Mouse (Mus musculus): ENCODE data around the gene Atp2a1. TPM values are rescaled to one million over a fixed set of nuclear protein-coding genes. Genes with fewer than 3 reads are reported as not detected.

The Atp2a1 gene
- polyA plus RNA-seq, 1 experiment from 2014 or later = 0.45 TPM

DNA sequence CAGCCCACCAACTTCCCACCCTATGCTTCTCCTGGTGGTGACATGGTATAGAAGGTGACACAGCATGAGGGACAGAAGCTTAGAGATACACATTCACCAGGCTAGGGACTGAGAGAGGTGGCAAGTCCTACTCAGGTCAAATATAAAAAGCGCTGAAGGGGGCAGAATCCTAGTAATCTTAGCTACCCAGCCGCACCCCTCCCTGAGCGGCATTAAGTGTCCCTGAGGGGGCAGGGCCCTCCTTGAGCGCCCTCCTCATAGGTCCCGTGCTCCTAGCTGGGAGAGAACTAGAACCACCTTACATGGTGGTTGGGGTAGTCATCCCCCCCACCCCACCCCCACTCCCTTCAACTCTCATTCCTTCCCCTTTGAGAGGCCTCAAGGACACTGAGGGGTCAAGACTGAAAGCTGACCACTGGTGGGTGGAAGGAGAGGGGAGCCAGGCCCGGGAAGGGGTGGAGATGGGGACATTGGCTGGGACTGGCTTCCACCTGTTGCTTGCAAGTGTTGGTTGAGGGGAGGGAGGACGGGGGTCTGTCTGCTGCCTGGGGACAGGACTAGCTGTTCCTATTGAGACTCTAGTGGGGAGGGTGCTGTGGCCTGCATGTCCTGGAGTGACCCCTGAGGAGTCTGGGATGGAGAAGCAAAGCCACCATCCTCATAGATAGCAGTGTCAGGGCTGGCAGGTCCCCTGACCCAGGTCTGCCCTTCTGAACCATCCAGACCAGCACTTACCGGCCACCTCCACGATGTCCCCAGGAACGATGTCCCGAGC, 3.9 kb downstream of the Atp2a1 start:
- 0 out of 2 replicates have a peak, but pooled peaks have one; percentile 18 for ATAC-seq (replicated peaks; ENCODE audit: low FRiP score, low read depth)

DNA sequence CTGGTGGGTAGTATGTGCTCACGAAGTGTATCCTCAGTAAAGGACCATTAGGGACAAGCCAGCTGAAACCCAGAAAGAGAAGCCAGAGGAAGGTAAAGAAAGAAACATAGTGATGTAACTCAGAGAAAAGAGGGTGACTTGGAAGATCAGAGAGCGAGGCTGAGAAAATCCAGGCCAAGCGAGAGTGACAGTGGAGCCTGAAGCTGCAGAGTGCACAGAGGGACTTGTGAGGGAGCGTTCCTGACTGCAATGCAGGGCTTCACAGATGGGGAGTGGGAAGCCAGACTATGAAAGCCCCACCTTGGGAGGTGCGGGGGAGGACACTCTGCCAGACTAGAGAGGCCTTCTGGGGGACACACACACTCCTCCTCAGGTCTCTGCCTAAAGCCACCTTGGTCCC, 4.7 kb downstream of the Atp2a1 start:
- no peak for TF ChIP-seq CTCF (IDR thresholded peaks at IDR 0.05; ENCODE audit: low read depth)
- Histone ChIP-seq H3K27me3 (ENCODE audit: insufficient read depth, low read length) (no peaks in the 10 kb centered on the region), H3K4me2 (ENCODE audit: low read length) (no peak overlapping the region), H3K36me3 (ENCODE audit: insufficient read depth, low read length) (no peaks in the 10 kb centered on the region), H3K9ac (ENCODE audit: low read depth, low read length) (no peak overlapping the region), H3K9me3 (replicated peaks; ENCODE audit: low read length) (no peaks in the 10 kb centered on the region), H3K27ac (no peak overlapping the region), H3K4me3 (replicated peaks; ENCODE audit: low read depth, low read length) (no peak overlapping the region), H3K4me1 (replicated peaks; ENCODE audit: insufficient read depth, low read length) (no peaks in the 10 kb centered on the region)
- ATAC-seq (replicated peaks; ENCODE audit: low FRiP score, low read depth) = peak; percentile 18; the same call in 1 of the 2 replicates
- no peak for DNase-seq (ENCODE audit: low spot score)
- WGBS = 64% methylated on average over 5 of the region's 5 CpGs

More for the DNA sequence above, 3.9 kb downstream of the Atp2a1 start:
- H3K9me3 ChIP-seq (replicated peaks; ENCODE audit: low read length) = no peaks in the 10 kb centered on the region
- H3K27me3 ChIP-seq (ENCODE audit: insufficient read depth, low read length) = no peaks in the 10 kb centered on the region
- DNase-seq (ENCODE audit: low spot score) = no peak
- H3K9ac ChIP-seq (ENCODE audit: low read depth, low read length) = no peak overlapping the region
- H3K4me2 ChIP-seq (ENCODE audit: low read length) = no peak overlapping the region
- 57% methylated on average over 11 of the region's 11 CpGs for WGBS
- H3K36me3 ChIP-seq (ENCODE audit: insufficient read depth, low read length) = no peaks in the 10 kb centered on the region
- TF ChIP-seq CTCF (IDR thresholded peaks at IDR 0.05; ENCODE audit: low read depth) = no peak
- no peak overlapping the region for H3K27ac ChIP-seq
- no peaks in the 10 kb centered on the region for H3K4me1 ChIP-seq (replicated peaks; ENCODE audit: insufficient read depth, low read length)
- H3K4me3 ChIP-seq (replicated peaks; ENCODE audit: low read depth, low read length) = no peak overlapping the region

DNA sequence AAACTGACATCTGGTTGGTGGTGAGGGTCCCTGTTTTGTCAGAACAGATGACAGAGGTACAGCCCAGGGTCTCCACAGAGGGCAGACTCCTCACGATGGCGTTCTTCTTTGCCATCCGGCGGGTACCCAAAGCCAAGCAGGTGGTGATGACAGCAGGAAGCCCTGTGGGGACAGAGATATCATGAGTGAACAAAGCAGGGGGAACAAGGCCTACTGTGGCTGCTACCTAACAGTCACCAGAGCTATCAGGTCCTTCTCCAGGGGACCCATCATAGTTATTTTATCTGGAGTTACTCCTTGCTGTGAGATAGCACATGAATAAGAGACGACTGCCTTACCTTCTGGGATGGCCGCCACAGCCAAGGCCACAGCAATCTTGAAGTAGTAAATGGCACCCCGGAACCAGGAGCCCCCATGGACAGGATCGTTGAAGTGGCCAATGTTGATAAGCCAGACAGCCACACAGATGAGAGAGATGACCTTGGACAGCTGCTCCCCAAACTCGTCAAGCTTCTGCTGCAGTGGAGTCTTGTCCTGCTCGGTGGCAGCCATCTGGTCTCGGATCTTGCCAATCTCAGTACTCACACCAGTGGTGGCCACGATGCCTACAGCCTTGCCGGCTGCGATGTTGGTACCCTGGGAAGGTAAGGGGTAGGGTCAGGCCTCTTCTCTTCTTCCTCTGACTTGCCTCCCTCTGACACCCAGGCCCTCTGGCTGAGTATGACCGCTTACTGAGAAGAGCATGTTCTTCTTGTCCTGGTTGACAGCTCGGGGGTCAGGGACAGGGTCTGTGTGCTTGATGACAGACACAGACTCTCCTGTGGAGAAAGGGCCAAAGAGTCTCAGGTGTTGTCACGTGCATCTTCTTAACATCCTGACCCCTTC, 6.3 kb downstream of the Atp2a1 start:
- TF ChIP-seq CTCF (IDR thresholded peaks at IDR 0.05; ENCODE audit: low read depth) = no peak
- no peak for DNase-seq (ENCODE audit: low spot score)

DNA sequence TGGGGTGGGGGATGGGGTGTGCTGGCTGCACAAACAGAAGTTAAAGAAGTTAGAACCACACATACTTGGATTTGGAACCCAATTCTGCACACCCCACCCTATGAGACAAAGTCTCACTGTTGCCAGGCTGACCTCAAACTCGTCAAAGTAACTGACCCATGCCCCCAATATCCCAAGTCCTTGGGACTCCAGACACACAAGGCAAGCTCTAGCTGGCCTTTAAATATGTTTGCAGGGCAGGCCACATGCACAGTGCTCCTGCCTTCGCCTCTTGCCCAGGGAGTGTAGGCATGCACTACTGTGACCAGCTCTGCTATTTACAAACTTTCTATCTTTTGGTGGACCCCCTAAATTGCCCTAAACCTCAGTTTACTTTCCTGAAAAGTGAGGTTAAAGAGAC, 7.7 kb downstream of the Atp2a1 start:
- DNase-seq (ENCODE audit: low spot score) = no peak
- H3K4me2 ChIP-seq (ENCODE audit: low read length) = no peak overlapping the region
- no peak for ATAC-seq (replicated peaks; ENCODE audit: low FRiP score, low read depth)
- WGBS = 58% methylated on average over 2 of the region's 2 CpGs
- no peaks in the 10 kb centered on the region for H3K4me1 ChIP-seq (replicated peaks; ENCODE audit: insufficient read depth, low read length)
- H3K4me3 ChIP-seq (replicated peaks; ENCODE audit: low read depth, low read length) = no peak overlapping the region
- H3K9ac ChIP-seq (ENCODE audit: low read depth, low read length) = no peak overlapping the region
- H3K36me3 ChIP-seq (ENCODE audit: insufficient read depth, low read length) = no peaks in the 10 kb centered on the region
- H3K9me3 ChIP-seq (replicated peaks; ENCODE audit: low read length) = no peaks in the 10 kb centered on the region
- TF ChIP-seq CTCF (IDR thresholded peaks at IDR 0.05; ENCODE audit: low read depth) = no peak
- H3K27ac ChIP-seq = no peak overlapping the region
- no peaks in the 10 kb centered on the region for H3K27me3 ChIP-seq (ENCODE audit: insufficient read depth, low read length)

More for the DNA sequence above, 6.3 kb downstream of the Atp2a1 start:
- no peak overlapping the region for H3K9ac ChIP-seq (ENCODE audit: low read depth, low read length)
- H3K4me2 ChIP-seq (ENCODE audit: low read length) = no peak overlapping the region
- no peak for ATAC-seq (replicated peaks; ENCODE audit: low FRiP score, low read depth)
- 91% methylated on average over 17 of the region's 17 CpGs for WGBS
- H3K4me3 ChIP-seq (replicated peaks; ENCODE audit: low read depth, low read length) = no peak overlapping the region
- H3K4me1 ChIP-seq (replicated peaks; ENCODE audit: insufficient read depth, low read length) = no peaks in the 10 kb centered on the region
- H3K9me3 ChIP-seq (replicated peaks; ENCODE audit: low read length) = no peaks in the 10 kb centered on the region
- H3K27me3 ChIP-seq (ENCODE audit: insufficient read depth, low read length) = no peaks in the 10 kb centered on the region
- no peaks in the 10 kb centered on the region for H3K36me3 ChIP-seq (ENCODE audit: insufficient read depth, low read length)
- no peak overlapping the region for H3K27ac ChIP-seq

DNA sequence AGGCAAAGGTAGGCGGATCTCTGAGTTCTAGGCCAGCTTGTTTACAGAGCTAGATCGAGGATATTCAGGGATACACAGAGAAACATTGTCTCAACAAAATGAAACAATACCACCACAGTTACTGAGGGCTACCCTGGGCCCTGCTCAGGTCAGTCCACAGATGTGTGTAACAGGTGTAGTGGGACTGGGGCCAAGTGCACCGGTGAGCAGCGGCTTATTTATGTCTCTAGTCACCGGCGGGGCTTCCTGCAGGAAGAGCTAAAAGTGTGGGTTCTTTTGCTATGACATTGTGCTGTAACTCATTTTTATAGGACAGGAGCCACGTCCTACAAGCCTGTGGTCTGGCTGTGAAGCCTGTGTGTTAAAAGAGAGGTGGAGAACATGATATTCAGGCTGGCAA, 9.0 kb downstream of the Atp2a1 start:
- TF ChIP-seq CTCF (IDR thresholded peaks at IDR 0.05; ENCODE audit: low read depth) = no peak
- no peaks in the 10 kb centered on the region for H3K4me1 ChIP-seq (replicated peaks; ENCODE audit: insufficient read depth, low read length)
- H3K27ac ChIP-seq = no peak overlapping the region
- H3K4me2 ChIP-seq (ENCODE audit: low read length) = no peak overlapping the region
- no peaks in the 10 kb centered on the region for H3K36me3 ChIP-seq (ENCODE audit: insufficient read depth, low read length)
- ATAC-seq (replicated peaks; ENCODE audit: low FRiP score, low read depth) (no peak), DNase-seq (ENCODE audit: low spot score) (peak; percentile 39)
- WGBS = 18% methylated on average over 7 of the region's 7 CpGs
- no peak overlapping the region for H3K4me3 ChIP-seq (replicated peaks; ENCODE audit: low read depth, low read length)
- H3K27me3 ChIP-seq (ENCODE audit: insufficient read depth, low read length) = no peaks in the 10 kb centered on the region
- no peak overlapping the region for H3K9ac ChIP-seq (ENCODE audit: low read depth, low read length)
- no peaks in the 10 kb centered on the region for H3K9me3 ChIP-seq (replicated peaks; ENCODE audit: low read length)

DNA sequence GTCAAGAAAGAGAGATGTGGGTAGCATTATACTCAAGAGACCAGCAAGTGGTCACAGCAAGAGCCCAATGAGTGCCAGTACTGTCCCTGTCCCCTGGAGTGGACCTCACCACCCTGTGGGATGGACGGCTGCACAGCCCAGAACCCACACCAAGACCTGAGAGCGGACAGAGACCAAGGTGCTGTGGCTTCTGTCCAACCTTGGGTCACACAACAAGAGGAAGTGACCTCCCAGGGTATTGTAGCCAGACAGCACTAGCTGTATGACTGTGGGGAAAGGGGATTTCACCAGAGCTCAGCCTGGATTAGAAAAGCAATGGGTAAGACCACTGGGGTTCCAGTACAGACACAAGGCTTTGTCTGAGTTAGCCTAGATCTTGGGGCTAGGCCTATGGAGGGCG, 10.7 kb downstream of the Atp2a1 start:
- H3K4me1 ChIP-seq (replicated peaks; ENCODE audit: insufficient read depth, low read length) = no peaks in the 10 kb centered on the region
- H3K9me3 ChIP-seq (replicated peaks; ENCODE audit: low read length) = no peaks in the 10 kb centered on the region
- H3K36me3 ChIP-seq (ENCODE audit: insufficient read depth, low read length) = peaks cover 10% of the 10 kb centered on the region; the same call in 1 of the 2 replicates
- no peaks in the 10 kb centered on the region for H3K27me3 ChIP-seq (ENCODE audit: insufficient read depth, low read length)
- WGBS = 87% methylated on average over 3 of the region's 3 CpGs
- no peak overlapping the region for H3K27ac ChIP-seq
- H3K4me3 ChIP-seq (replicated peaks; ENCODE audit: low read depth, low read length) = no peak overlapping the region
- DNase-seq (ENCODE audit: low spot score) (no peak), ATAC-seq (replicated peaks; ENCODE audit: low FRiP score, low read depth) (no peak)
- TF ChIP-seq CTCF (IDR thresholded peaks at IDR 0.05; ENCODE audit: low read depth) = no peak
- no peak overlapping the region for H3K9ac ChIP-seq (ENCODE audit: low read depth, low read length)
- no peak overlapping the region for H3K4me2 ChIP-seq (ENCODE audit: low read length)

Measured in kidney, postnatal 0 days (tissue).